Mouse (Mus musculus) G1E (cell line): Measurements from ENCODE around the gene Zfp750.

Source experiments
- CTCF ChIP-seq: IDR thresholded peaks from 2 replicates; pipeline ENCODE4 v1.5.1; 2012; ENCODE audit warnings: low read depth, low read length, inconsistent platforms, mixed read lengths
- GATA1 ChIP-seq: IDR thresholded peaks from 2 replicates; pipeline ENCODE4 v1.6.1; 2012; ENCODE audit warnings: borderline replicate concordance, low read length, inconsistent platforms, mixed read lengths
- TAL1 ChIP-seq: conservative IDR thresholded peaks from 2 replicates; pipeline ENCODE4 v1.6.1; 2012; ENCODE audit warnings: low read depth, low read length, inconsistent platforms, mixed read lengths

- TF ChIP-seq CTCF, result no peak
- no peak for TF ChIP-seq TAL1
- no peak for TF ChIP-seq GATA1
Observed at GRCm38 (mm10) chr11:121549843-121550647, 30.9 kb upstream of the Zfp750 start.
